Mouse (Mus musculus) liver (tissue): ENCODE measurements around the gene Ppm1d.
A peak's percentile ranks its signal among the peaks of the same experiment; 100 is the strongest.

ENCODE experiments used
- DNase-seq: peaks from one replicate; pipeline ENCODE4 v3.0.0-alpha.2; 2020; ENCODE audit warnings: mixed read lengths

Gene Ppm1d

DNA sequence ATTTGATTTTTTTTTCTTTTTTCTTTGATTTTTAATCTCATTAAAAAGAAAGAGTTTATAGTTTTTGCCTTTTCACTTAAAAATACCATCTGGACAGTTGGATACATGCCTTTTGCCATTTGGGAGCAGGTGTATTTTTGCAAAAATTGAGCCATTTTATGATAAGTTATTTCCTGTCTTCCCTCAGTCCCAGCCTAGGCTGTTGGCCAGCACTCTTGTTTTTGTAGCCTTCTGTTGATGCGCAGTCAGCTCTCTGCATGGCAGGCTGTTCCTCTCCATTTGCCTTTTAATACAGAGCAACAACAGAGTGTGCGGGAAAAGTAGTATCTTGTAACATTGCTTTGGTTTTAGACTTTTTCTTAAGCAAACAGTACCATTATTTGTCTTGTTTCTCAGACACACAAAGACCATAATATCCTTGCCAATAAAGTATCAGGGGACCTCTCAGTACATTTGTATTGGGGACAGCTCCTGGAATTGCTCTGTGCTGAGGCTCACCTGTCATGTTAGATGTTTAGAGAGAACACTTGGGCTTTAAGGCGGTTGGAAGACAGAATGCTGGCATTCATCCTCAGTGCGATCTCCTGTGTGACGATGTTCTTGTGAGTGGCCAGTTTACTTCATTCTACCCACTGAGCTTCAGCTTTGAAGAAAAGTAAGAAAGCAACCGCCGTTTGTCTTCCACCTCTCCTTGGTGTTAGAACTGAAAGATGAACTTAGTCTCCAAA, 18.3 kb downstream of the Ppm1d start:
- DNase-seq = no peak

DNA sequence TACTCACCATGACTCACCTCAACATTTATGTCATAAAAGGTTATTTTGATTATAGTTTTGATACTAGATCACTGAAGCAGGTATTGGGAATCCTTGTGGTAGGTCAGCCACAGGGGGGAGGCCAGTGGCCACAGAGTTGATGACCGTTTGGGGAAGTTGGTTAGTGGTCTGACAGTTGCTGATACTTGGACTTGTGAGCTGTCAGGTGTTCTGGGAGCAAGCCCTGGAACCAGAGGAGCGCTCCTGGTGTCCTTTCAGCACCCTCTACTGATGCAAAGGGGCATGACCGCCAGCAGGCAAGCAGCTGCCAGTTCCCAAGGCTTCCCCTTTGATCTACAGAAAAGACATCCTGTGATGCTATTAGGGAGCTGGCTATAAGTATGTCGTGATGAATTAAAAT, 23.7 kb downstream of the Ppm1d start:
- DNase-seq = peak; percentile 68

DNA sequence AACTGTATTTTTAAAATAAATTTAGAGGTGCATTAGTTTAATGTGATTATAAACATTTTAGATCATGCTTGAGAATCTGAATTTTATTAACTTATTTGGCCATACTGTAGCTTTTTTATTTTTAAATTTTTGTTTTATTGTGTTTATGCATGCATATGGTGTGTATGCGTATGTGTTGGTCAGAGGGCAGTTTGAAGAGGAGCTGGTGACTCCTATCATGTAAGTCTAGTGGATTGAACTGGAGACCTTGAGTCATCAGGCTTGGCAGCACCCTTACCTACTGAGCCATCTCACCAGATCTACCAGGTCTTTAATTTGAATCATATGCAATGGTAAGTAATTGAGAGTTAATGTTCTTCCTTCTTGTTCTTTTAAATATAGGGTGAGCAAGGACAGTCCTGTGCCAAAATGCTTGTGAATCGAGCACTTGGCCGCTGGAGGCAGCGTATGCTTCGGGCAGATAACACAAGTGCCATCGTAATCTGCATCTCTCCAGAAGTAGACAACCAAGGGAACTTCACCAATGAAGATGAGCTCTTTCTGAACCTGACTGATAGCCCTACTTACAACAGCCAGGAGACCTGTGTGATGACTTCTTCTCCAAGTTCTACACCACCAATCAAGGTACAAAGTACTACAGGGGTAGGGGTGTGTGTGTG, 28.3 kb downstream of the Ppm1d start:
- DNase-seq = peak; percentile 88

DNA sequence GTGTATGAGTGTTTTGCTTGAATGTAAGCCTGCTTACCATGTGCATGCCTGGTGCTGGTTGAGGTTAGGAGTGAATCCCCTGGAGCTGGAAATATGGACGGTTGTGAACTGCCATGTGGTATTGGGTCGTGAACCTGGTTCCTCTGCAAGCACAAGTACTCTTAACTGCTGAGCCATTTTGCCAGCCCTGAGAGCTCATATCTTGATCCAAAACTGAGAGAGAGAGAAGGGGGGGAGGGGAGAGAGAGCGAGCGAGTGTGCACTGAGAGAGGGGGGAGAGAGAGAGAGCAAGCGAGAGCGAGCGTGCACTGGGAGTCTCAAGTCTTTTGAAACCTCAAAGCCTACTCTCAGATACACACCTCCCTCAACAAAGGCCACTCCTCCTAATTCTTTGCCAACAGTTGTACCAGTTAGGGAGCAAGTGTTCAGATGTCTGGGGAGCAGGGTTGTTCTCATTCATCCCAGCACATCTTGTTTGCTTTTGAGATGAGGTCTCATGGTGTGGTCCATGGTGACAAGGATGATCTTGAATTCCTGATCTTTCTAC, 29.1 kb downstream of the Ppm1d start:
- DNase-seq = peak; percentile 72

DNA sequence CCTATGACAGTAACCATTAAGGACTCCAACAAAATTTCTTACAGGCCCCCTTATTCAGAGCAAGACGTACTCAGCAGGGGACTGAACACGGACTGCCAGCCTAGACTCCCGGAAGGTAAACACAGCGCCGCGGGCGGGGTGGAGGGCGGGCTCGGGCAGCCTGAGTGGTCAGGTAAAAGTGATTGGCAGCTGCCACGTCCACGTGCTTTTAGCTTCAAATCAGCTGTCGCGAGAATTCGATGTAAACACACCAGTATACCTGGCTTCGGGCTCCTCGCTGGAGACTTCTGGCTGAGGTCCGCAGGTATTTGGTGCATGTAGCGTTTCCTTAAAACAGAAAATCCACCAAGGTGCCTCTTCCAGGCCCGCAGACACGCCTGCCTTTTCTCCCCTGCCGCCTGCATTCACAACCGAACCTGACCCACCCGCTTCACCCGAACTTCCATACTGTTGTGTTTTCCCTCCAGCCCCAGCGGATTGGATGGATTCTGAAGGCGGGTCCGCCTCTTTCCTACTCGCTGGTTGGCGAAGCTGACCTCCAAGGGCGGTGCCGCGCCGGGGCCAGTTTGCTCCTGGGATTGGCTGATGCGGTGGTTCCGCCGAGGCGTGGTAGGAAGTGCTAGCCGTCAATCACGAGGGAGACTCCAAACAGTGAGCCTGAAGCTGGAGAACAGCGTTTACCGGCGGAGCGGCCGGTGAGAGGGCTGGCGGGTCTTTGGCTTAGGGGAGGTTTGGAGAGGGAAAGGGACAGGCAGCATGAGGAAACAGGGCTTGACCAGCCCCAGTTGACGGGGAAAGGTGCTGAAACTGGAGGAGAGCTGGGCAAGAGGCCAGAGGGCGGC, 41.7 kb downstream of the Ppm1d start, which contains the start of gene Bcas3:
Gene Bcas3 (plus strand): TSS at position 629 of the 842 bp plus-strand sequence.
- DNase-seq = peak; percentile 99

DNA sequence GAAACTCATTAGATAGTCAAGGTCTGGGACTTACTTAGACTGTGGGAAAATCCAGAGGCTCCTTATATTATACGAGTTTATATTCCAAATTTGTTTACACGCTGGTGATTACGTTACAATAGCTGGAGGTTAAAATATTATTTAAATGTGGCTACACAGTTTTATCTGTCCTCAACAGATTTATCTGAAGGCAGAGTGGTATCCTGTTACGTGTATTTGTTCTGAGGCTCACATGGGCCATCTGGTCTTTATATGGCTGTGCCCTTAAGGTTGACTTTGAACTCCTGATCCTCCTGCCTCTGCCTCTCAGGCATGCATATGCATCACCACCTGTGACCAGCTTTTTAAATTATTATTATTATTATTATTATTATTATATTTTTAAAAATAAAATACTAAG, 42.8 kb downstream of the Ppm1d start:
- DNase-seq = no peak

DNA sequence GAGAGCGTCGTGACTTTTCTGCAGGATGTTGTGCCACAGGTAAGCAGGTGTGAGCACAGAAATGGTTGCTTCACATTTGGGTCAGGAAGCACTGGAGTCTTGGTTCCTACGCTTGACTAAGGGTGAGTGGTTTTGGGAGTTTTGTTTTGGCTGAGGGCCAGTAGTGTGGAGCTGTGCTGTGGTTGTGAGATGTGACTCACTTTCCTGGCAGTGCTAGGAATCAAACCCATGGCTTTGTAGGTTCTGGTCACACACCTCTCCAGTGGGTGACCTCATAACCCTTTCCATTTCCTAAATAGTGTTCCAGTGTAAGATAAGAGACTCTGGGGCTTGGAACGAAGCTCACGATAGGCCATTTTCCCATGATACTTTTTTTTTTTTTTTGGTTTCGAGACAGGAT, 48.6 kb downstream of the Ppm1d start:
- DNase-seq = no peak

DNA sequence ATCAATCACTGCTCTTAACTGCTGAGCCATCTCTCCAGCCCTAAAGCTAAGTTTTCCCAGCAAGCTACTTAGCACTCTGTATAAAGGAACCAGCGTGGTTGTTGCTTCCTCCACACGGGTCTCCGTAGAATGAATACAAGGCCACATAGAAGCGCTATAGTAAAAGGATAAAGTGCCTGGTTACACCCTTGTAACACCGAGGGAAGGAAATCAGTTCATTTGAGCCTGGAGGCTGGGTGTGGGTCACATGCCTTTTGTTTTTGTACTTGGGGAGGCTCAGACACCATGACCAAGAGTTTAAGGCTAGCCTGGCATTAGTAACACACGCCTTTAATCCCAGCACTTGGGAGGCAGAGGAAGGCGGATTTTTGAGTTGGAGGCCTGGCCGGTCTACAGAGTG, 50.6 kb downstream of the Ppm1d start:
- no peak for DNase-seq

DNA sequence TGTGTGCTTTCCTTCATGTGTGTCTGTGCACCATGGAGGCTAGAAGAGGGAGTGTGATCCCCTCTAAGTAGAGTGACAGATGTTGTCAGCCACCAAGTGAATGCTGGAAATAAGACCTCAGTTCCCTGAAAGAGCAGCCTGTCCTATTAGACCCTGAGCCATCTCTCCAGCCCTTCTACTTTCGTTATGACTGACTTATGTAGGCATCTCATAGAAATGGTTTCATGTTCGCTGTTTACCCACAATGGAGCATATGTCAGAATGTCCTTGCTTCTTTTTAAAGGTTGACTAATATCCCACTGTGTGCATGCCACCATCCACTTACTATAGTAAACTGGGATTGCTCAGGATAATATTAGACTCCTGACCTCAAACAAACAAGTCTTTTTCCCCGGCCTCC, 55.1 kb downstream of the Ppm1d start:
- DNase-seq = no peak

DNA sequence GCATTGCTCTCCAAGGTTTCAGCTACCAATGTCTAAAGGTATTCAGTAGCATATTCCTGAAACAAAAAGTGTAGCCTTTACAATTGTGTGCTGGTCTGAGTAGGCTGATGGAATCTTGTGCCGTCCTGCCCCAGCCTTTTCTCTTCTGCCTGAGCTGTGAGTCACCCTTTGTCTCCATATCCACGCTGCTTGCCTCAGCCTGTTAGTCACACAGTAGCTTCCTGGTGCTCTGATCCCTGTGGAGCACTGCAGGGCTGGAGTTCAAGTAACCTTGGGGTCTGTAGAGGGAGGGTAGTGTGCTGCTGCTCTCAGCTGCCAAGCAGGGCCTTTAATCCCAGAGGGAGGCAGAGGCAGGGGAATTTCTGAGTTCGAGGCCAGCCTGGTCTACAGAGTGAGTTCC, 56.8 kb downstream of the Ppm1d start:
- DNase-seq = no peak

DNA sequence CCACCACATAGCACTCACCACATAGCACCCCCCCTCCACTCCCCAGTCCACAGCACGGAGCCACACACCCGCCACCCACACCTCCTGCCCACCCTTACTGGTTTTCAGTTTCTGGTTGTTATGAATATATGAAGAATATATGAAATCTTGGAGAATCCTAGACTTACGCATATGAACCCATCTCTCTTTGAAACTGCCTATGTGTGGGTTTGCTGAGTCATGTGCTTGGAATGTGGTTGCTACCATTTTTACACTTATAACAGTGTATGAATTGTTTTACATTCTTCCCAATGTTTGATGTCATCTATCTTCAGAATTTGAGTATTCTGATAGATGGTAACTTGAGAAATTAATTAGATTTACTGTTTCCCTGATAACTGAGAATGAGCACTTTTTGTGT, 68.0 kb downstream of the Ppm1d start:
- DNase-seq = no peak

DNA sequence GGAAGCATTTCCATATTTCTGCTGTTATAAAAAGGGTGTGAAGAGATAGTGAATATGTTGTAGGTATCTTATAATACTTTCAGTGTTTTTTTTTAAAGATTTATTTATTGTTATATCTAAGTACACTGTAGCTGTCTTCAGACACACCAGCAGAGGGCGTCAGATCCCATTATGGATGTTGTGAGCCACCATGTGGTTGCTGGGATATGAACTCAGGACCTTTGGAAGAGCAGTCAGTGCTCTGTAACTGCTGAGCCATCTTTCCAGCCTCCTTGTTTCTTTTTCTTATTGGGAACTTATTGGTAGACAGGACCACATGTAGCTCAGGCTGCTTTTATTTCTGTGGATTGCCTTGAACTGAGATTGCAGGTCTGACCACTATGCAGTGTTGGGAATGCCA, 69.0 kb downstream of the Ppm1d start:
- no peak for DNase-seq

DNA sequence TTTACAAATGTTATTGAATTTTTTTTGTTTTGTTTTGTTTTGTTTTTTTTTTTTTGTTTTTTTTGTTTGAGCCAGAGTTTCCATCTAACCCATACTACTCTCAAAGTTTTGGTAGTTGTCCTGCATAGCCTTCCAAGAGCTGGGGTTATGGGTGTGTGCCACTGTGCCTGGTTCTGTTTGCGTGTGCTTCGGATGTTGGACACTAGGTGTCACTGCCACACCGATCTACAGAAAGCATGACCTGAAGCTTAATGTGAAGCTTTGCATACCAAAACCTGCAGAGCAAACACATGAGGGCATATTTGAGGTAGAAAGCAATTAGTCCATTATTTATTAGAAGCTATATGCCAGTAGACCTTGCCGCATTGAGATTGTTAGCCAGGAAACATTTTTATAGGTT, 71.0 kb downstream of the Ppm1d start:
- DNase-seq = peak; percentile 61

DNA sequence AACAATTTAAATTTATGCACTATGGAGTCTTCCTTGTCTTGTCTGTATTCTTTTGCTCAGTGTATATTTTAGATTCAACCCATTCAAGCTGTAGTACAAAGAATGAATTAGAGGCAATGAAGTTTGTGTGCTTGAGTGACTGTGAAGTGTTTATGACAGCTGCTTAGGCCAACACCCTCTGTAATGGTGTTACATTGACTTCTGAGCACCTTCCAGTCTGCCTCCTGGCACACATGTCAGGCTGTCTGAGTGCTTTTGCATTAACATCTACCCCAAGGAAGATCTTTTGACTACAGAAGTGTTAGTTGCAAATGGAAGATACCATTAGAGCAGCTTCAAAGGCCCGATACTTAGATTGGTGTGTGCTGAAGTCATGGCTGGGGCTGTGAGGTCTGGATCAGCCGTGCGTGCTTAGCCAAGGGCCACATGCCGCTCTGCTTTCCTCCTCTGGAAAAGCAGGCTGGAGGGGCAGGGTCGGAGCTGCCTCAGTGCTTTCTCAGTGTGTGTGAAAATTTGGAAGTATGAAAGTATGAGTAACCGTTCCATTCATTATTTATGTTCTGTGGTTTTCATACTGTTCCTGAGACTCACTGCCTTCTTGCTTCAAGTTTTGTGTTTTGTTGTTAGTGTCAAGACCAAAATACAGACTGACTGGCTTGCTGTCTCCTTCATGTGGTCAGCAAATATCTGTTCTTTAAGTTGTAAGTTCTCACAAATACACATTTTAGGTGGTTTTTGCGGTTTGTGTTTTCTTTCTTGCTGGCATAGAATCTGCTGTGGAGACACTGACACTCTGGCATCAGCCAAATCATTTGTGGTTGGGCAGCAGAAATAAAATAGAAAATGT, 73.2 kb downstream of the Ppm1d start:
- DNase-seq = no peak

DNA sequence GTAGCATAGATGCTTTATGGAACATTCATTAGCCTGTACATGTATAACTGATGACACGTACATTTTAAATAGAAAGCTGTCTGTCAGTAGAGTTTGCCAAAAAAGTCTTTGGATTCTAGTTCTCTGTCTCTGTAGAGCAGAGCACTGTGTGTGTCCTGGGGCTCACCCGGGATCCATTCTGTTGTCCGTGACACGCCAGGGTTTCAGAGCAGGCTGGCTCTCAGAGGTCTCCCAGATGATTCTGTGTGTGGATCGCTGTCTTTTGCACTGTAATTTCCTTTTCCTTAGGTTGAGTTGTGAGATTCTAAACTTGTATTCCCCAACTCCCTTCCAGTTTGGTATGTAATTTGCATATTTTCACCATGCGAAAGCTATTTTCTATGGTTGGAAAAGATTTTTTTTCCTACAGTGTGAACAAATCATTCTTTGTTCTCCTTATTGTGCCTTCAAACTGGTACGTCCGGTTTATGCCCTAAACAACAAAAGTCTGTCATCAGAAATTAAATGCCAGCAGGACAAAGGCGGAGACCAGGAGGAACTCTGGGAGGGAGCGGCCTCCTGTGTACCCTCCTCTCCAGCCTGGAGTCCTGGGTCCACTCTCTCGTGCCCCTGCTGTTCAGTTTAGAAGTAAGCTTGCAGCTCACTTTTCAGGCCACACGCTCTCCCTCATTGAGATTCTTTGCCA, 81.3 kb downstream of the Ppm1d start:
- no peak for DNase-seq

DNA sequence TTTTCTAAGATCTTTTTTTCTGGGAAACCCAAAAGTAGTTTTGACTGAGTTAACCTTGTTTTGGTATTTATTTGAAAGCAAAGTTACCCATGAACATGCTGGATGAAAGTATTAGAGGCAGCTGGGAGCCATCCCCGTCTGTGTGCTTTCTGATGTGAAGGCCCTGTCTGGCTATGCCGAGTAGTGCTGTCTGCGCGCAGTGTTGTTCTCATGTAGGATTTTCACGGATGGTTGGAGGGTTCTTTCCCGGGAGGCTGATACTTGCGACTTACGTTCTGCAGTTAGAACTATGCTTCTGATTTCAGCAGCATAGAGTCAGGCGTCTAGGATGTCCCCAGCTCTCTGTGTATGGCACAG, 81.8 kb downstream of the Ppm1d start:
- DNase-seq = no peak

DNA sequence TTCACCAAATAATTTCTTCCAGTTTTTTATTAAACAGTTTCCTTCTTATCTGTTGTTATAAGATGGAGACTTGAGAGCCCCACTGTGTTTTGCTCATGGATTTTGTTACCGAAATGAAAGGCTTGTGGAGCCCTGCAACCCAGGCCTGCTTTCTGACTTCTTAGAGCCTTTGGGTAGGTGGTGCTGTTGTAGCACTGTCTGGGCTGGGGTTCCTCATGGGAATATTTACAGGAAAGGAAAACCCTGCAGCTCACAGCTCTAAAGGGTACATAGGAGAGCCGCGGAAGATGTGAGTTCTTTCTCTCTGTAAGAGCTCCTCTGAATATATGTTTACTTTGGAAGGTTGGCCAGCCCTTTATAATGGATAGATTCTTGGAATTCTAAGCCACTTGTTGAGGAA, 82.9 kb downstream of the Ppm1d start:
- DNase-seq = no peak

DNA sequence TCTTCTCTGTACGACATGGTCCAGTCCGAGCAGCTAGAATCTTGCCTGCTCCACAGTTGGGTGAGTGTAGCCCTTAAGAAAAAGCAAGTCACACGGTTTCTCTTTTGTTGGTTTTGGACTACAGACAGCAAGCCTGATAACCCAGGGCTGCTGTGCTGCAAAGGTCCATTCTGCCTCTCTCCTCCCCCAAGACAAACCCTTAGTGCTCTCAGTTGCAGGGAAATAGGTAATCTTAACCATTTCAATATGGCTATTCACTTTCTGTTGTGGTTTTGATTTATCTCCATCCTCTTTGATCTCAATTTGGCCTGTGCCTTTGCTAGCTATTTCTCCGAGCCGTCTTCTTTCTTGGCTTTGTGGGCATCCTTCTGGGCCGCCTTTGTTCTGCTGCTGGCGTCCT, 84.3 kb downstream of the Ppm1d start:
- no peak for DNase-seq
